Mouse (Mus musculus) hindbrain, embryonic 15.5 days (tissue): Measurements from ENCODE around the gene Morc3. TPM values are rescaled to one million over a fixed set of nuclear protein-coding genes. Genes with fewer than 3 reads are reported as not detected.

ENCODE experiments used
- ATAC-seq: fragments of 200-750 bp; cut with Nextera tagmentation; 2 replicates; pipeline ENCODE4 v1.8.0; 2017; ENCODE audit warnings: low read depth, moderate number of reproducible peaks, moderate TSS enrichment; ENCODE audit not compliant: low FRiP score
- H3K27ac ChIP-seq: fragments of 300-500 bp; sonication (generic); replicated peaks from 2 replicates; pipeline ENCODE4 v1.5.1; 2015; ENCODE audit warnings: mild to moderate bottlenecking, inconsistent platforms
- H3K27me3 ChIP-seq: fragments of 300-500 bp; sonication (generic); 2 replicates; pipeline ENCODE4 v1.6.1; 2015; ENCODE audit warnings: control low read depth, inconsistent platforms
- H3K36me3 ChIP-seq: fragments of 300-500 bp; sonication (generic); 2 replicates; pipeline ENCODE4 v1.6.1; 2015; ENCODE audit warnings: control low read depth, inconsistent platforms
- H3K4me1 ChIP-seq: fragments of 300-500 bp; sonication (generic); replicated peaks from 2 replicates; pipeline ENCODE4 v1.6.1; 2015; ENCODE audit warnings: control low read depth, inconsistent platforms
- H3K4me2 ChIP-seq: fragments of 300-500 bp; sonication (generic); 2 replicates; pipeline ENCODE4 v1.6.1; 2015; ENCODE audit warnings: moderate library complexity, mild to moderate bottlenecking, inconsistent platforms
- H3K4me3 ChIP-seq: fragments of 300-500 bp; sonication (generic); 2 replicates; pipeline ENCODE4 v1.5.1; 2015; ENCODE audit warnings: mild to moderate bottlenecking, inconsistent platforms
- H3K9ac ChIP-seq: fragments of 300-500 bp; sonication (generic); 2 replicates; pipeline ENCODE4 v1.6.1; 2015; ENCODE audit warnings: inconsistent platforms
- H3K9me3 ChIP-seq: fragments of 300-500 bp; sonication (generic); 2 replicates; pipeline ENCODE4 v1.6.1; 2016; ENCODE audit warnings: control low read depth, inconsistent platforms
- WGBS: fragments of 180-500 bp; shearing (Covaris S2); methylation state at CpG from one replicate; pipeline ENCODE4 v1.1.7; 2015; 5-methylcytosine and 5-hydroxymethylcytosine counted together
- polyA plus RNA-seq: library from polyadenylated mRNA; unstranded; fragments of >200 nt; fragmentation: Nextera tagmentation; extraction: Ambion mirVana; gene quantifications from 2 replicates; pipeline ENCODE4 v1.2.1, GENCODE M21; 2015

The Morc3 gene
- polyA plus RNA-seq, 1 experiment from 2014 or later: 29.4 TPM

GRCm38 (mm10) chr16:93798623-93799022 lies 33.3 kb upstream of the Morc3 start:
- H3K4me3 ChIP-seq: no peak overlapping the region
- no peak for ATAC-seq
- no peaks in the 10 kb centered on the region for H3K4me1 ChIP-seq
- 68% methylated on average over 5 of the region's 5 CpGs for WGBS
- H3K4me2 ChIP-seq: no peak overlapping the region
- H3K36me3 ChIP-seq: peaks cover 27% of the 10 kb centered on the region
- H3K9me3 ChIP-seq: no peaks in the 10 kb centered on the region
- no peak overlapping the region for H3K9ac ChIP-seq
- H3K27me3 ChIP-seq: no peaks in the 10 kb centered on the region
- H3K27ac ChIP-seq: no peak overlapping the region

GRCm38 (mm10) chr16:93799071-93799470 lies 32.9 kb upstream of the Morc3 start:
- no peak for ATAC-seq
- H3K36me3 ChIP-seq: peaks cover 28% of the 10 kb centered on the region
- no peak overlapping the region for H3K27ac ChIP-seq
- H3K4me2 ChIP-seq: no peak overlapping the region
- no peaks in the 10 kb centered on the region for H3K27me3 ChIP-seq
- no peak overlapping the region for H3K4me3 ChIP-seq
- no peaks in the 10 kb centered on the region for H3K9me3 ChIP-seq
- 86% methylated on average over 3 of the region's 3 CpGs for WGBS
- no peaks in the 10 kb centered on the region for H3K4me1 ChIP-seq
- no peak overlapping the region for H3K9ac ChIP-seq

GRCm38 (mm10) chr16:93799936-93800335 lies 32.0 kb upstream of the Morc3 start:
- Histone ChIP-seq H3K27ac (no peak overlapping the region), H3K36me3 (peaks cover 28% of the 10 kb centered on the region), H3K4me3 (no peak overlapping the region), H3K9ac (no peak overlapping the region), H3K4me1 (no peaks in the 10 kb centered on the region), H3K27me3 (no peaks in the 10 kb centered on the region), H3K4me2 (no peak overlapping the region), H3K9me3 (no peaks in the 10 kb centered on the region)
- WGBS: 96% methylated on average over 16 of the region's 16 CpGs
- ATAC-seq: no peak

- no peak for ATAC-seq
- no peaks in the 10 kb centered on the region for H3K27me3 ChIP-seq
- H3K4me2 ChIP-seq: no peak overlapping the region
- H3K9me3 ChIP-seq: 0 out of 2 replicates have a peak, but pooled peaks cover 5% of the 10 kb centered on the region
- peaks cover 55% of the 10 kb centered on the region for H3K36me3 ChIP-seq
- H3K27ac ChIP-seq: no peak overlapping the region
- no peaks in the 10 kb centered on the region; the same call in 1 of the 2 replicates for H3K4me1 ChIP-seq
- 95% methylated on average over 6 of the region's 6 CpGs for WGBS
- no peak overlapping the region for H3K4me3 ChIP-seq
- no peak overlapping the region for H3K9ac ChIP-seq
These were observed 24.8 kb upstream of the Morc3 start for GRCm38 (mm10) chr16:93807167-93807566.

- ATAC-seq: no peak
These were observed 23.9 kb upstream of the Morc3 start for GRCm38 (mm10) chr16:93807961-93808554.

GRCm38 (mm10) chr16:93815856-93816736 lies 15.8 kb upstream of the Morc3 start:
- H3K27ac ChIP-seq: peak overlapping the region; percentile 72
- peaks cover 18% of the 10 kb centered on the region for H3K36me3 ChIP-seq
- no peak overlapping the region for H3K4me3 ChIP-seq
- ATAC-seq: no peak
- no peaks in the 10 kb centered on the region for H3K27me3 ChIP-seq
- 45% methylated on average over 20 of the region's 20 CpGs for WGBS
- H3K4me1 ChIP-seq: no peaks in the 10 kb centered on the region
- H3K9me3 ChIP-seq: 0 out of 2 replicates have a peak, but pooled peaks cover 4% of the 10 kb centered on the region
- H3K9ac ChIP-seq: no peak overlapping the region
- H3K4me2 ChIP-seq: peak overlapping the region; percentile 16; the same call in 1 of the 2 replicates

More at GRCm38 (mm10) chr16:93807961-93808554, 23.9 kb upstream of the Morc3 start:
- H3K36me3 ChIP-seq: peaks cover 60% of the 10 kb centered on the region
- H3K27me3 ChIP-seq: no peaks in the 10 kb centered on the region
- no peak overlapping the region for H3K4me2 ChIP-seq
- H3K9me3 ChIP-seq: 0 out of 2 replicates have a peak, but pooled peaks cover 5% of the 10 kb centered on the region
- 45% methylated on average over 8 of the region's 8 CpGs for WGBS
- H3K4me3 ChIP-seq: no peak overlapping the region
- no peaks in the 10 kb centered on the region; the same call in 1 of the 2 replicates for H3K4me1 ChIP-seq
- H3K9ac ChIP-seq: no peak overlapping the region
- H3K27ac ChIP-seq: 0 out of 2 replicates have a peak overlapping the region, but pooled peaks have one; percentile 10

- Histone ChIP-seq H3K4me3 (no peak overlapping the region), H3K27me3 (no peaks in the 10 kb centered on the region), H3K4me2 (no peak overlapping the region), H3K36me3 (peaks cover 11% of the 10 kb centered on the region), H3K9me3 (no peaks in the 10 kb centered on the region), H3K4me1 (no peaks in the 10 kb centered on the region), H3K27ac (no peak overlapping the region; the same call in 1 of the 2 replicates), H3K9ac (no peak overlapping the region)
- no peak for ATAC-seq
- 81% methylated on average over 7 of the region's 7 CpGs for WGBS
These were observed 15.1 kb upstream of the Morc3 start for GRCm38 (mm10) chr16:93816861-93817260.

GRCm38 (mm10) chr16:93817371-93817770 lies 14.6 kb upstream of the Morc3 start:
- Histone ChIP-seq H3K36me3 (peaks cover 6% of the 10 kb centered on the region; the same call in 1 of the 2 replicates), H3K9me3 (no peaks in the 10 kb centered on the region), H3K27me3 (no peaks in the 10 kb centered on the region), H3K27ac (no peak overlapping the region), H3K4me1 (no peaks in the 10 kb centered on the region), H3K4me2 (no peak overlapping the region), H3K9ac (no peak overlapping the region), H3K4me3 (no peak overlapping the region)
- 89% methylated on average over 5 of the region's 5 CpGs for WGBS
- no peak for ATAC-seq

- H3K27me3 ChIP-seq: no peaks in the 10 kb centered on the region
- no peaks in the 10 kb centered on the region for H3K4me1 ChIP-seq
- no peak overlapping the region for H3K27ac ChIP-seq
- H3K4me3 ChIP-seq: no peak overlapping the region
- no peak overlapping the region for H3K4me2 ChIP-seq
- no peak for ATAC-seq
- peaks cover 7% of the 10 kb centered on the region; the same call in 1 of the 2 replicates for H3K9me3 ChIP-seq
- H3K36me3 ChIP-seq: 0 out of 2 replicates have a peak, but pooled peaks cover 3% of the 10 kb centered on the region
- 35% methylated on average over 12 of the region's 12 CpGs for WGBS
- no peak overlapping the region for H3K9ac ChIP-seq
These were observed 13.1 kb upstream of the Morc3 start for GRCm38 (mm10) chr16:93818691-93819324.

- Histone ChIP-seq H3K4me1 (no peaks in the 10 kb centered on the region), H3K4me2 (no peak overlapping the region), H3K27ac (no peak overlapping the region), H3K27me3 (no peaks in the 10 kb centered on the region), H3K4me3 (no peak overlapping the region), H3K9me3 (peaks cover 11% of the 10 kb centered on the region; the same call in 1 of the 2 replicates), H3K9ac (no peak overlapping the region), H3K36me3 (no peaks in the 10 kb centered on the region)
- 78% methylated on average over 4 of the region's 4 CpGs for WGBS
- no peak for ATAC-seq
These were observed 12.6 kb upstream of the Morc3 start for GRCm38 (mm10) chr16:93819325-93819696.

- WGBS: 94% methylated on average over 1 of the region's 1 CpGs
- Histone ChIP-seq H3K4me1 (no peaks in the 10 kb centered on the region), H3K27ac (no peak overlapping the region), H3K27me3 (no peaks in the 10 kb centered on the region), H3K4me2 (no peak overlapping the region), H3K36me3 (no peaks in the 10 kb centered on the region), H3K9ac (no peak overlapping the region), H3K9me3 (peaks cover 11% of the 10 kb centered on the region; the same call in 1 of the 2 replicates), H3K4me3 (no peak overlapping the region)
- no peak for ATAC-seq
These were observed 11.9 kb upstream of the Morc3 start for GRCm38 (mm10) chr16:93820040-93820439.

GRCm38 (mm10) chr16:93821706-93822105 lies 10.2 kb upstream of the Morc3 start:
- Histone ChIP-seq H3K36me3 (no peaks in the 10 kb centered on the region), H3K27ac (no peak overlapping the region), H3K9ac (no peak overlapping the region), H3K4me1 (no peaks in the 10 kb centered on the region), H3K9me3 (peaks cover 11% of the 10 kb centered on the region; the same call in 1 of the 2 replicates), H3K4me2 (no peak overlapping the region), H3K27me3 (no peaks in the 10 kb centered on the region), H3K4me3 (no peak overlapping the region)
- WGBS: 96% methylated on average over 3 of the region's 3 CpGs
- ATAC-seq: no peak
